Mouse (Mus musculus) brain, embryonic 14.5 days (tissue): ENCODE measurements around the gene Rps6ka4.

Experiments
- CTCF ChIP-seq: fragments of 200-500 bp; IDR thresholded peaks from 2 replicates; pipeline ENCODE4 v1.5.1; 2012; ENCODE audit warnings: inconsistent platforms, mild to moderate bottlenecking, moderate library complexity, borderline replicate concordance; ENCODE audit not compliant: insufficient read depth, insufficient read length; ENCODE audit errors: extremely low read depth
- POLR2A ChIP-seq: fragments of 200-500 bp; IDR thresholded peaks from 2 replicates; pipeline ENCODE4 v1.6.1; 2012; ENCODE audit warnings: mild to moderate bottlenecking, inconsistent platforms, borderline replicate concordance; ENCODE audit not compliant: poor library complexity, insufficient read depth, insufficient read length, severe bottlenecking; ENCODE audit errors: extremely low read depth

- TF ChIP-seq CTCF (no peak), POLR2A (no peak)
Observed at GRCm38 (mm10) chr19:6876799-6877198, 36.4 kb upstream of the Rps6ka4 start.
